Mouse (Mus musculus) limb, embryonic 10.5 days (tissue): ENCODE measurements at regions not wholly inside any gene's neighbourhood (a gene's known extent, or its start where the extent isn't known, plus 50 kb on each side); places are given as distances from the start of the nearest gene placed in this dataset.

Experiments
- DNase-seq: peaks from one replicate; pipeline ENCODE4 v3.0.0-alpha.2; 2017; ENCODE audit warnings: low spot score
- H3K27ac ChIP-seq: fragments of 300-500 bp; sonication (generic); 2 replicates; pipeline ENCODE4 v1.5.1; 2016; ENCODE audit warnings: mild to moderate bottlenecking
- H3K27me3 ChIP-seq: fragments of 300-500 bp; sonication (generic); 2 replicates; pipeline ENCODE4 v1.6.1; 2016; ENCODE audit warnings: low read depth, mild to moderate bottlenecking; ENCODE audit not compliant: poor library complexity, severe bottlenecking
- H3K36me3 ChIP-seq: fragments of 300-500 bp; sonication (generic); 2 replicates; pipeline ENCODE4 v1.6.1; 2016; ENCODE audit warnings: mild to moderate bottlenecking, moderate library complexity
- H3K4me1 ChIP-seq: fragments of 300-500 bp; sonication (generic); 2 replicates; pipeline ENCODE4 v1.6.1; 2016
- H3K4me3 ChIP-seq: fragments of 300-500 bp; sonication (generic); 2 replicates; pipeline ENCODE4 v1.5.1; 2016; ENCODE audit warnings: mild to moderate bottlenecking, moderate library complexity
- H3K9me3 ChIP-seq: fragments of 300-500 bp; sonication (generic); replicated peaks from 2 replicates; pipeline ENCODE4 v1.6.1; 2016; ENCODE audit warnings: mild to moderate bottlenecking
- WGBS: fragments of 180-500 bp; shearing (Covaris S2); methylation state at CpG from one replicate; pipeline ENCODE4 v1.1.7; 2016; 5-methylcytosine and 5-hydroxymethylcytosine counted together

- H3K4me1 ChIP-seq, result peaks cover 9% of the 10 kb centered on the region
- no peaks in the 10 kb centered on the region for H3K27me3 ChIP-seq
- H3K27ac ChIP-seq, result no peak overlapping the region
- DNase-seq, result no peak
- no peaks in the 10 kb centered on the region for H3K36me3 ChIP-seq
- no peaks in the 10 kb centered on the region for H3K9me3 ChIP-seq
- H3K4me3 ChIP-seq, result no peak overlapping the region
Measured at GRCm38 (mm10) chr2:3957491-3957890, 60.0 kb upstream of the Frmd4a start.

GRCm38 (mm10) chr2:3958065-3958641 lies 59.4 kb upstream of the Frmd4a start:
- no peak overlapping the region; the same call in 1 of the 2 replicates for H3K27ac ChIP-seq
- peak; percentile 74 for DNase-seq
- H3K4me1 ChIP-seq, result peaks cover 9% of the 10 kb centered on the region
- no peaks in the 10 kb centered on the region for H3K9me3 ChIP-seq
- no peaks in the 10 kb centered on the region for H3K27me3 ChIP-seq
- peak overlapping the region; percentile 26 for H3K4me3 ChIP-seq
- H3K36me3 ChIP-seq, result no peaks in the 10 kb centered on the region
- WGBS, result 33% methylated on average over 12 of the region's 12 CpGs

- DNase-seq, result no peak
- Histone ChIP-seq H3K4me1 (peaks cover 9% of the 10 kb centered on the region), H3K27ac (no peak overlapping the region), H3K4me3 (no peak overlapping the region), H3K9me3 (no peaks in the 10 kb centered on the region), H3K27me3 (no peaks in the 10 kb centered on the region), H3K36me3 (no peaks in the 10 kb centered on the region)
- 90% methylated on average over 4 of the region's 4 CpGs for WGBS
Measured at GRCm38 (mm10) chr2:3958711-3959110, 58.8 kb upstream of the Frmd4a start.

GRCm38 (mm10) chr2:3959181-3959580 lies 58.3 kb upstream of the Frmd4a start:
- WGBS, result 90% methylated on average over 1 of the region's 1 CpGs
- H3K27ac ChIP-seq, result no peak overlapping the region
- no peak for DNase-seq
- peaks cover 9% of the 10 kb centered on the region for H3K4me1 ChIP-seq
- no peaks in the 10 kb centered on the region for H3K36me3 ChIP-seq
- H3K27me3 ChIP-seq, result no peaks in the 10 kb centered on the region
- no peaks in the 10 kb centered on the region for H3K9me3 ChIP-seq
- H3K4me3 ChIP-seq, result no peak overlapping the region

- Histone ChIP-seq H3K4me1 (peaks cover 9% of the 10 kb centered on the region), H3K36me3 (no peaks in the 10 kb centered on the region), H3K4me3 (no peak overlapping the region), H3K27ac (no peak overlapping the region), H3K9me3 (no peaks in the 10 kb centered on the region), H3K27me3 (no peaks in the 10 kb centered on the region)
- 80% methylated on average over 5 of the region's 5 CpGs for WGBS
- DNase-seq, result no peak
Measured at GRCm38 (mm10) chr2:3960213-3960612, 57.3 kb upstream of the Frmd4a start.

GRCm38 (mm10) chr2:3964351-3964750 lies 53.2 kb upstream of the Frmd4a start:
- Histone ChIP-seq H3K4me3 (no peak overlapping the region), H3K9me3 (no peaks in the 10 kb centered on the region), H3K27ac (no peak overlapping the region), H3K27me3 (no peaks in the 10 kb centered on the region), H3K4me1 (no peaks in the 10 kb centered on the region), H3K36me3 (no peaks in the 10 kb centered on the region)
- no peak for DNase-seq
- WGBS, result 92% methylated on average over 4 of the region's 4 CpGs
